Mouse (Mus musculus) spleen, postnatal 36 days (tissue): ENCODE measurements around the gene Klra8.
"Not testable (repeated sequence)": the region's sequence is repeated elsewhere in the genome, so short reads cannot be mapped to it uniquely, and the experiment has no call there.

Experiments used
- DNase-seq, 2 experiments: peaks; one replicate each; pipeline ENCODE4 v3.0.0; 2022; ENCODE audit warnings: low spot score in 2 of 2, mixed read lengths in 1 of 2

Klra8 gene

DNA sequence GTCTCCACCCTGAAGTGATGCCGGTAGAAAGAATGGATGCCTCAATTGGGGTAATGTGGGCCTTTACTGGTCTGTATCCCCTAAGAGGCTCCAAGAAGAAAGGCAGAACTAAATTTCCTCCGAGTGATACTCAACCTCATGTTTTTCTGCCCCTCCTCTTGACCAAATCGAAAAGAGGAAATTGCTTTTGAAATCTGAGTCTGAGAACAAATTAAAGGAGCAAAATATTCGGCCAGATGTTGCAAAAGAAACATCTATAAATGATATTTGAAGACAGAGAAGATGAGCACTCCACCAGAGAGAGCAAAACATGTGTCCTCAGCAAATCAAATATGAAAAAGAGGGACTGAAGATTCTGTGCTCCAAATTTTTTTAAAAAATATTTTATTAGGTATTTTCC, at the start of gene Klra8:
TSS of gene Klra8 (minus strand) at position 101 of the 400 bp plus-strand sequence.
- DNase-seq = not testable (repeated sequence)

- no peak for DNase-seq
These were observed 19.2 kb downstream of the Klra8 start for GRCm38 (mm10) chr6:130110485-130110884.

DNA sequence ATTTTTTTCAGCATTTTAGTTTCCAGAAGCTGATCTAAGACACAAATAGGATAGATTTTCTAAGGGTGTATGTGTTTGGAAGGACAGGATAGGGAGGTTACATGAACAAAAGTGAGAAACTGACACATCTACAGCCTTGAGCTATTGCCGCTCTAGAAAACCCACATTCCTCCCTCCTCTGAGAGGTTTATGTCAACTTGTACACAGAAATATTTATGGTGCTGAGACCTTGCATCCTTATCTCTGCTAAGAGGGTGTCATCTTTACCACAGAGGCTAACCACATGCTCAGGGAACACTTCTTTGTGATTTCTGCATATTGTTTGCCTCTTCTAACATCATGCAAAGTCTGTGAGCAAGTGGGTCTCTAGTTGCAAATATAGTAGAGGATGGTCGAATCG, 27.0 kb downstream of the Klra8 start:
- not testable (repeated sequence) for DNase-seq

DNA sequence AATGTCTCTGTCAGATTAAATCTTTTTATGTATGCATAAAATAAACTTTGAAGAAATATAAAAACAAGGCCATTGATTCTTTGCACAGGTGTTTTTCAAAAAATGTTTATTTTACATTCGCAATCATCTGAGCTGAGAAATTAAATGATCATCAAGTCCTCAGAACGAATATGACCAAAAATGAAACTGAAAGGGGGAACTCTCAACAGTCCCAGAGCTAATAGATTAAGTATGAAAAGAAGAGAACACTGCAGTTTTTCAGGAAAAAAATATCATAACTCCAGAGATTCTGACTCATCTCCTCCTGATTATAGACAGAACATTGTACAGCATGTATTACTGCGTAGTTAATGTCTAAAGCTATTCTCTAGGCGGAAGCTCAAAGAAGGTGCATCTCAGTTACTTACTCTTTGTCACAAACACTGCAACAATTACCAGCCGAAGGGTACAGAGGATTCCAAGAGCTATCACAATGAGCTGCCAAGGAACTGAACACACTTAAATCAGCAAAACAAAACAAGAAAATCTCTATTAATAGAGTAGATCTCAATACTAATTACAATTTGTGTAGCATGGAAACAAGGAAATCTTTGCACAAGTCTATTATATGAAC, 37.3 kb downstream of the Klra8 start:
- DNase-seq = no peak

DNA sequence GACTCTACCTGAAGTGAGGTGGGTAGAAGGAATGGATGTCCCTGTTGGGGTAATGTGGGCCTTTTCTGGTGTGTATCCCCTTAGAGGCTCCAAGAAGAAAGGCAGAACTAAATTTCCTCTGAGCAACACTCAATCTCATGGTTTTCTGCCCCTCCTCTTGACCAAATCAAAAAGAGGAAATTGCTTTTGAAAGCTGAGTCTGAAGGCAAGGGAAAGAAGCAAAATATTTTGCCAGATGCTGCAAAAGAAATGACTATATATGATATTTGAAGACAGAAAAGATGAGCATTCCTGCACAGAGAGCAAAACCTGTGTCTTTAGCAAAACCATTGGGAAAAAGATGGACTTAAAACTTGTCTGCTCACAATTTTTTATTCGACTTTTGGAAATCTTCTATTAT, 62.5 kb downstream of the Klra8 start, which contains the start of gene Klra4:
TSS of gene Klra4 (minus strand) at position 101 of the 400 bp plus-strand sequence.
- not testable (repeated sequence) for DNase-seq
